Mouse (Mus musculus) left cerebral cortex, adult 2 months (tissue): ENCODE measurements around the gene Ypel3. TPM values are rescaled to one million over a fixed set of nuclear protein-coding genes. Genes with fewer than 3 reads are reported as not detected.

Source experiments
- DNase-seq, 2 experiments: peaks; one replicate each; pipeline ENCODE4 v3.0.0; 2021 to 2022; ENCODE audit warnings: low spot score in 2 of 2, mixed read lengths in 1 of 2; ENCODE audit errors: extremely low spot score in 1 of 2
- H3K27ac ChIP-seq: fragments of 200-600 bp; 2 replicates; pipeline ENCODE4 v1.8.1; 2022
- H3K4me3 ChIP-seq: fragments of 200-600 bp; 2 replicates; pipeline ENCODE4 v1.8.1; 2022
- CTCF ChIP-seq: fragments of 200-600 bp; IDR thresholded peaks from 2 replicates; pipeline ENCODE4 v1.8.1; 2022; ENCODE audit warnings: antibody characterized with exemption, mild to moderate bottlenecking, moderate library complexity
- intact Hi-C: fragments of 180-260 bp; cut with DNase I; formaldehyde crosslinking; loops from one replicate; pipeline ENCODE4 v1.15.1; 2025
- total RNA-seq, 2 experiments: library from RNA; stranded (reverse); gene quantifications; 2 replicates each; pipeline ENCODE4 v1.2.3; 2021

Ypel3 gene
- total RNA-seq, 2 experiments from 2014 or later, result 312 to 323 TPM

- intact Hi-C loops, result no loop called here
- no peak overlapping the region for H3K27ac ChIP-seq
- H3K4me3 ChIP-seq, result no peak overlapping the region
- DNase-seq, result no peak
- TF ChIP-seq CTCF, result peak; percentile 21; the same call in 1 of the 2 replicates
Observed at GRCm38 (mm10) chr7:126749582-126750343, 27.0 kb upstream of the Ypel3 start.

- peak; percentile 65 to 72 for DNase-seq
- peak; percentile 96 for TF ChIP-seq CTCF
- Histone ChIP-seq H3K4me3 (no peak overlapping the region), H3K27ac (no peak overlapping the region)
- intact Hi-C loops, result no loop called here
Observed at GRCm38 (mm10) chr7:126754866-126755265, 21.9 kb upstream of the Ypel3 start.

GRCm38 (mm10) chr7:126758539-126758938 lies 18.2 kb upstream of the Ypel3 start:
- no peak for TF ChIP-seq CTCF
- H3K27ac ChIP-seq, result peak overlapping the region; percentile 80; the same call in 1 of the 2 replicates
- intact Hi-C loops, result no loop called here
- no peak for DNase-seq
- H3K4me3 ChIP-seq, result no peak overlapping the region

- TF ChIP-seq CTCF, result peak; percentile 78
- intact Hi-C loops, result no loop called here
- H3K27ac ChIP-seq, result peak within 1 kb of the TSS; percentile 96
- DNase-seq, result peak; percentile 83 to 87
- H3K4me3 ChIP-seq, result peak within 1 kb of the TSS; percentile 62
Observed at GRCm38 (mm10) chr7:126759050-126759671, 17.6 kb upstream of the Ypel3 start, which contains the start of gene Mapk3. Mapk3 (plus strand) TSS chr7:126759601.

GRCm38 (mm10) chr7:126759672-126760390 lies 16.9 kb upstream of the Ypel3 start:
- DNase-seq, result no peak
- H3K27ac ChIP-seq, result peak overlapping the region; percentile 96

DNA sequence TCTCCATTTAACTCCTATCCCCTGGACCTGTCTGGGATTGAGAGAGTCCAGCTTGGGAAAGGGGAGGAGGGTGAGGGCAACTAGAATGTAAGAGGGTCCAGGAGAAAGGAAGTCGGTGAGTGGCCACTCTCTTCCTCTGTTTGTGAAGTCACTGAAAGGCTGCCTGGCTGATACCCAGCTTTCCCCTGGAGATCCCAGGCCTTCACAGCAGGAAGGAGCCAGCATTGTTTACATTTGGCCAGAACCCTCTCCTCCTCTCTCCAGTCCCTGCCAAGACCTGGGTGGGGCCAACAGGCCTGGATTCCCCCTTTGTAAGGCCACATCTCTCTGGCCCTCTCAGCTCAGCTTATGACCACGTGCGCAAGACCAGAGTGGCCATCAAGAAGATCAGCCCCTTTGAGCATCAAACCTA lies 16.4 kb upstream of the Ypel3 start:
- DNase-seq, result no peak
- no peak for TF ChIP-seq CTCF
- H3K27ac ChIP-seq, result peak overlapping the region; percentile 96
- intact Hi-C loops, result loop anchor here (5.0 to 10.0 kb wide), 3 partner anchors 58 to 352 kb away; partner anchors contain the start of gene Tufm
- H3K4me3 ChIP-seq, result peak overlapping the region; percentile 62

More at GRCm38 (mm10) chr7:126759672-126760390, 16.9 kb upstream of the Ypel3 start:
- peak overlapping the region; percentile 62 for H3K4me3 ChIP-seq
- intact Hi-C loops, result loop anchor here (5.0 to 10.0 kb wide), 3 partner anchors 58 to 352 kb away; partner anchors contain the start of gene Tufm
- no peak for TF ChIP-seq CTCF

DNA sequence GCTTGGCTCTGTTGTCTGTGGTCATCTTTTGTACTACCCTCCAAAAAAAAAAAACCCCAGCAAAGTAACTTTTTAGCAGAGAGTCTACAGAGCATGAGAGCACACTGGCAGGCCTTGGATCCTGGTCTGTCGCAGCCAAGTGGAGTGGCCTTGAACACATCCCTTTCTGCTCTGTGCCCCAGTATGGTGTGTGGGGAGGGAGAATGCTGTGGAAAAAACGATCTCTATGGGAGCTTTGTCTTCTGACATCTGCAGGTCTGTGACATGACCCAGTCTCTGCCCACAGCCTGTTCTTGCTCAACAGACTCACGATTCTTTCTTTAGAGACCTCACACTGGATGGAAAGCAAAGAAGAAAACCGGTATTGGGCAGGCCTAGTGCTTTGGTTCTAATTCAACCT lies 15.8 kb upstream of the Ypel3 start:
- no peak for DNase-seq
- no peak overlapping the region; the same call in 1 of the 2 replicates for H3K4me3 ChIP-seq
- H3K27ac ChIP-seq, result peak overlapping the region; percentile 96
- no peak for TF ChIP-seq CTCF
- intact Hi-C loops, result loop anchor here (5.0 to 10.0 kb wide), 3 partner anchors 59 to 351 kb away; partner anchors contain the start of gene Tufm

- DNase-seq, result no peak
- Histone ChIP-seq H3K4me3 (no peak overlapping the region), H3K27ac (peak overlapping the region; percentile 96)
- no peak for TF ChIP-seq CTCF
- intact Hi-C loops, result loop anchor here (1.0 to 10.0 kb wide), 5 partner anchors 15 to 351 kb away; partner anchors contain the start of genes Tufm and Ypel3
Observed at GRCm38 (mm10) chr7:126761529-126762067, 15.2 kb upstream of the Ypel3 start.

GRCm38 (mm10) chr7:126762471-126763008 lies 14.2 kb upstream of the Ypel3 start:
- DNase-seq, result peak; percentile 46 to 55
- TF ChIP-seq CTCF, result no peak
- intact Hi-C loops, result loop anchor here (1.0 to 10.0 kb wide), 5 partner anchors 14 to 350 kb away; partner anchors contain the start of genes Tufm and Ypel3
- Histone ChIP-seq H3K4me3 (peak overlapping the region; percentile 14; the same call in 1 of the 2 replicates), H3K27ac (peak overlapping the region; percentile 68)

- Histone ChIP-seq H3K27ac (no peak overlapping the region), H3K4me3 (no peak overlapping the region)
- no peak for TF ChIP-seq CTCF
- intact Hi-C loops, result loop anchor here (10.0 kb wide), 1 partner anchor 281 kb away; the partner anchor contains the start of gene Tufm
- DNase-seq, result no peak
Observed at GRCm38 (mm10) chr7:126765540-126765939, 11.2 kb upstream of the Ypel3 start.

DNA sequence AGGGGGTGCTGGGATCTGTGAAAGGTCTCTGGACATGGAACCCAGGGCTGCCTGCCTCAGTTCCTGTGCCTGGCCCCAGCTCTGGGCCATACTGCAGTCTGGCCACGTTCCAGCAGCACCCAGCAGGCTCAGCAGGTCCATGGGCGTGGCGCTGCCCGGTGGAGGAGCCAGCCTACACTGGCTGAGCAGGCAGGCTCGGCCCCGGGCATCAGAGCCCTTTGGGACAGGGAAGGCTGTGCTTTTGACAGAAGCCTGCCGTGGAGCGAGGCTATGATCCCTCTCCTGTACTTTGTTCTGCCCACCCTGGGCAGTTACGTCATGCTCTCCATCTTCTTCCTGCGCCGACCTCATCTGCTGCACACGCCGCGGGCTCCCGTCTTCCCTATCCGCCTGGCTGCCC lies 10.6 kb upstream of the Ypel3 start, which contains the start of gene Gdpd3:
Gene Gdpd3 (plus strand): TSS at position 134 of the 400 bp plus-strand sequence.
- intact Hi-C loops, result loop anchor here (10.0 kb wide), 1 partner anchor 281 kb away; the partner anchor contains the start of gene Tufm

More for the DNA sequence above, 10.6 kb upstream of the Ypel3 start, which contains the start of gene Gdpd3:
- DNase-seq, result no peak
- no peak within 1 kb of the TSS for H3K4me3 ChIP-seq
- TF ChIP-seq CTCF, result no peak
- H3K27ac ChIP-seq, result no peak within 1 kb of the TSS
